Mouse (Mus musculus): ENCODE results near the gene Tctex1d1. TPM values are rescaled to one million over a fixed set of nuclear protein-coding genes. Genes with fewer than 3 reads are reported as not detected.

Gene Tctex1d1
- polyA plus RNA-seq, 1 experiment from 2014 or later, result 1.0 TPM

GRCm38 (mm10) chr4:102967811-102968210 is 10.6 kb upstream of the Tctex1d1 start:
- H3K4me1 ChIP-seq (ENCODE audit: control insufficient read depth, insufficient read depth, low read length), result no peaks in the 10 kb centered on the region
- no peaks in the 10 kb centered on the region for H3K36me3 ChIP-seq (ENCODE audit: control insufficient read depth, insufficient read depth, low read length)
- ATAC-seq, result no peak
- no peak overlapping the region for H3K27ac ChIP-seq (ENCODE audit: low read length)
- H3K4me3 ChIP-seq (ENCODE audit: low read length), result no peak overlapping the region
- H3K27me3 ChIP-seq (replicated peaks; ENCODE audit: control insufficient read depth, insufficient read depth, low read length), result no peaks in the 10 kb centered on the region
- no peaks in the 10 kb centered on the region for H3K9me3 ChIP-seq (ENCODE audit: control insufficient read depth, low read length)
- 84% methylated on average over 15 of the region's 15 CpGs for WGBS
- no peak overlapping the region for H3K9ac ChIP-seq (ENCODE audit: low read depth, low read length)
- H3K4me2 ChIP-seq (ENCODE audit: low read depth, low read length), result no peak overlapping the region

- WGBS, result 90% methylated on average over 5 of the region's 5 CpGs
- no peak for ATAC-seq
Measured at GRCm38 (mm10) chr4:102969599-102969998, 8.8 kb upstream of the Tctex1d1 start.

GRCm38 (mm10) chr4:102971159-102971558 is 7.2 kb upstream of the Tctex1d1 start:
- H3K9me3 ChIP-seq (ENCODE audit: control insufficient read depth, low read length), result no peaks in the 10 kb centered on the region
- H3K4me3 ChIP-seq (ENCODE audit: low read length), result no peak overlapping the region
- no peaks in the 10 kb centered on the region for H3K36me3 ChIP-seq (ENCODE audit: control insufficient read depth, insufficient read depth, low read length)
- H3K9ac ChIP-seq (ENCODE audit: low read depth, low read length), result no peak overlapping the region
- no peaks in the 10 kb centered on the region for H3K4me1 ChIP-seq (ENCODE audit: control insufficient read depth, insufficient read depth, low read length)
- H3K27me3 ChIP-seq (replicated peaks; ENCODE audit: control insufficient read depth, insufficient read depth, low read length), result no peaks in the 10 kb centered on the region
- no peak overlapping the region for H3K27ac ChIP-seq (ENCODE audit: low read length)
- H3K4me2 ChIP-seq (ENCODE audit: low read depth, low read length), result no peak overlapping the region
- no peak for ATAC-seq
- WGBS, result 68% methylated on average over 5 of the region's 5 CpGs

More at GRCm38 (mm10) chr4:102969599-102969998, 8.8 kb upstream of the Tctex1d1 start:
- Histone ChIP-seq H3K4me1 (ENCODE audit: control insufficient read depth, insufficient read depth, low read length) (no peaks in the 10 kb centered on the region), H3K4me3 (ENCODE audit: low read length) (no peak overlapping the region), H3K27ac (ENCODE audit: low read length) (no peak overlapping the region), H3K27me3 (replicated peaks; ENCODE audit: control insufficient read depth, insufficient read depth, low read length) (no peaks in the 10 kb centered on the region), H3K9ac (ENCODE audit: low read depth, low read length) (no peak overlapping the region), H3K9me3 (ENCODE audit: control insufficient read depth, low read length) (no peaks in the 10 kb centered on the region), H3K4me2 (ENCODE audit: low read depth, low read length) (no peak overlapping the region), H3K36me3 (ENCODE audit: control insufficient read depth, insufficient read depth, low read length) (no peaks in the 10 kb centered on the region)

- Histone ChIP-seq H3K27ac (ENCODE audit: low read length) (no peak overlapping the region), H3K36me3 (ENCODE audit: control insufficient read depth, insufficient read depth, low read length) (no peaks in the 10 kb centered on the region), H3K4me1 (ENCODE audit: control insufficient read depth, insufficient read depth, low read length) (no peaks in the 10 kb centered on the region), H3K4me3 (ENCODE audit: low read length) (no peak overlapping the region), H3K9ac (ENCODE audit: low read depth, low read length) (no peak overlapping the region), H3K9me3 (ENCODE audit: control insufficient read depth, low read length) (no peaks in the 10 kb centered on the region), H3K27me3 (replicated peaks; ENCODE audit: control insufficient read depth, insufficient read depth, low read length) (no peaks in the 10 kb centered on the region), H3K4me2 (ENCODE audit: low read depth, low read length) (no peak overlapping the region)
- ATAC-seq, result no peak
- 78% methylated on average over 3 of the region's 3 CpGs for WGBS
Measured at GRCm38 (mm10) chr4:102972071-102972470, 6.3 kb upstream of the Tctex1d1 start.

GRCm38 (mm10) chr4:102974172-102974571 is 4.2 kb upstream of the Tctex1d1 start:
- no peak overlapping the region for H3K27ac ChIP-seq (ENCODE audit: low read length)
- no peaks in the 10 kb centered on the region for H3K36me3 ChIP-seq (ENCODE audit: control insufficient read depth, insufficient read depth, low read length)
- no peak overlapping the region for H3K9ac ChIP-seq (ENCODE audit: low read depth, low read length)
- WGBS, result 65% methylated on average over 5 of the region's 5 CpGs
- no peaks in the 10 kb centered on the region for H3K9me3 ChIP-seq (ENCODE audit: control insufficient read depth, low read length)
- no peak for ATAC-seq
- H3K4me3 ChIP-seq (ENCODE audit: low read length), result no peak overlapping the region
- peaks cover 4% of the 10 kb centered on the region; the same call in 1 of the 2 replicates for H3K4me1 ChIP-seq (ENCODE audit: control insufficient read depth, insufficient read depth, low read length)
- H3K27me3 ChIP-seq (replicated peaks; ENCODE audit: control insufficient read depth, insufficient read depth, low read length), result peaks cover 4% of the 10 kb centered on the region; the same call in 1 of the 2 replicates
- H3K4me2 ChIP-seq (ENCODE audit: low read depth, low read length), result no peak overlapping the region

GRCm38 (mm10) chr4:102976290-102977275 is 1.8 kb upstream of the Tctex1d1 start:
- Histone ChIP-seq H3K4me2 (ENCODE audit: low read depth, low read length) (no peak overlapping the region), H3K9ac (ENCODE audit: low read depth, low read length) (no peak overlapping the region), H3K27ac (ENCODE audit: low read length) (no peak overlapping the region), H3K27me3 (replicated peaks; ENCODE audit: control insufficient read depth, insufficient read depth, low read length) (peaks cover 6% of the 10 kb centered on the region; the same call in 1 of the 2 replicates), H3K36me3 (ENCODE audit: control insufficient read depth, insufficient read depth, low read length) (no peaks in the 10 kb centered on the region), H3K4me1 (ENCODE audit: control insufficient read depth, insufficient read depth, low read length) (peaks cover 4% of the 10 kb centered on the region; the same call in 1 of the 2 replicates), H3K9me3 (ENCODE audit: control insufficient read depth, low read length) (no peaks in the 10 kb centered on the region), H3K4me3 (ENCODE audit: low read length) (no peak overlapping the region)
- ATAC-seq, result no peak
- 50% methylated on average over 12 of the region's 12 CpGs for WGBS

GRCm38 (mm10) chr4:102977778-102978321 is 556 bp upstream of the Tctex1d1 start:
- Histone ChIP-seq H3K27ac (ENCODE audit: low read length) (no peak overlapping the region), H3K4me1 (ENCODE audit: control insufficient read depth, insufficient read depth, low read length) (peaks cover 4% of the 10 kb centered on the region; the same call in 1 of the 2 replicates), H3K9me3 (ENCODE audit: control insufficient read depth, low read length) (no peaks in the 10 kb centered on the region), H3K27me3 (replicated peaks; ENCODE audit: control insufficient read depth, insufficient read depth, low read length) (peaks cover 6% of the 10 kb centered on the region; the same call in 1 of the 2 replicates), H3K9ac (ENCODE audit: low read depth, low read length) (peak overlapping the region; percentile 42; the same call in 1 of the 2 replicates), H3K36me3 (ENCODE audit: control insufficient read depth, insufficient read depth, low read length) (no peaks in the 10 kb centered on the region), H3K4me3 (ENCODE audit: low read length) (no peak overlapping the region), H3K4me2 (ENCODE audit: low read depth, low read length) (peak overlapping the region; percentile 54)
- WGBS, result 10% methylated on average over 16 of the region's 16 CpGs
- ATAC-seq, result no peak

- H3K27ac ChIP-seq (ENCODE audit: low read length), result no peak overlapping the region
- no peaks in the 10 kb centered on the region for H3K36me3 ChIP-seq (ENCODE audit: control insufficient read depth, insufficient read depth, low read length)
- no peaks in the 10 kb centered on the region for H3K9me3 ChIP-seq (ENCODE audit: control insufficient read depth, low read length)
- no peak for ATAC-seq
- no peak overlapping the region for H3K9ac ChIP-seq (ENCODE audit: low read depth, low read length)
- no peak overlapping the region for H3K4me2 ChIP-seq (ENCODE audit: low read depth, low read length)
- H3K4me3 ChIP-seq (ENCODE audit: low read length), result no peak overlapping the region
- H3K4me1 ChIP-seq (ENCODE audit: control insufficient read depth, insufficient read depth, low read length), result peaks cover 4% of the 10 kb centered on the region; the same call in 1 of the 2 replicates
- H3K27me3 ChIP-seq (replicated peaks; ENCODE audit: control insufficient read depth, insufficient read depth, low read length), result peaks cover 6% of the 10 kb centered on the region; the same call in 1 of the 2 replicates
- 62% methylated on average over 5 of the region's 5 CpGs for WGBS
Measured at GRCm38 (mm10) chr4:102979385-102979784, 979 bp downstream of the Tctex1d1 start.

GRCm38 (mm10) chr4:102981709-102982108 is 3.3 kb downstream of the Tctex1d1 start:
- Histone ChIP-seq H3K4me3 (ENCODE audit: low read length) (no peak overlapping the region), H3K27ac (ENCODE audit: low read length) (no peak overlapping the region), H3K4me1 (ENCODE audit: control insufficient read depth, insufficient read depth, low read length) (peaks cover 4% of the 10 kb centered on the region; the same call in 1 of the 2 replicates), H3K9ac (ENCODE audit: low read depth, low read length) (no peak overlapping the region), H3K36me3 (ENCODE audit: control insufficient read depth, insufficient read depth, low read length) (no peaks in the 10 kb centered on the region), H3K27me3 (replicated peaks; ENCODE audit: control insufficient read depth, insufficient read depth, low read length) (peaks cover 6% of the 10 kb centered on the region; the same call in 1 of the 2 replicates), H3K9me3 (ENCODE audit: control insufficient read depth, low read length) (no peaks in the 10 kb centered on the region), H3K4me2 (ENCODE audit: low read depth, low read length) (no peak overlapping the region)
- WGBS, result 82% methylated on average over 8 of the region's 8 CpGs
- no peak for ATAC-seq
